Mouse (Mus musculus): Measurements from ENCODE around the gene Ubiad1. TPM values are rescaled to one million over a fixed set of nuclear protein-coding genes. Genes with fewer than 3 reads are reported as not detected.

The Ubiad1 gene
- total RNA-seq, 2 experiments from 2014 or later, result 19.5 to 21.5 TPM

GRCm38 (mm10) chr4:148399437-148400094 lies 45.0 kb downstream of the Ubiad1 start:
- DNase-seq, result no peak

GRCm38 (mm10) chr4:148397531-148398287 lies 46.9 kb downstream of the Ubiad1 start:
- DNase-seq, result no peak

- DNase-seq, result no peak
These were observed 47.5 kb downstream of the Ubiad1 start for GRCm38 (mm10) chr4:148397113-148397512.

- no peak for DNase-seq
These were observed 48.7 kb downstream of the Ubiad1 start for GRCm38 (mm10) chr4:148395875-148396274.

GRCm38 (mm10) chr4:148395198-148395597 lies 49.4 kb downstream of the Ubiad1 start:
- DNase-seq, result no peak

- no peak for DNase-seq
These were observed 52.8 kb downstream of the Ubiad1 start for GRCm38 (mm10) chr4:148391714-148392310.

- DNase-seq, result no peak
These were observed 54.9 kb downstream of the Ubiad1 start for GRCm38 (mm10) chr4:148389635-148390034.

- no peak for DNase-seq
These were observed 55.5 kb downstream of the Ubiad1 start for GRCm38 (mm10) chr4:148389047-148389446.

GRCm38 (mm10) chr4:148385269-148385668 lies 59.3 kb downstream of the Ubiad1 start:
- DNase-seq, result no peak

Other genes with a start within 250 kb of the Ubiad1 start
- under 1 TPM; 0.14 to 0.19 TPM for gene Disp3, start 156.8 kb downstream of the Ubiad1 start, total RNA-seq (2021)
- 10 to 100 TPM; 58.2 to 62.7 TPM for gene Mtor, start 3.8 kb upstream of the Ubiad1 start, total RNA-seq (2021)
- gene Angptl7, start 55.7 kb upstream of the Ubiad1 start, total RNA-seq (2021), result 1 to 10 TPM; 3.9 to 5.6 TPM
- gene Exosc10, start 113.7 kb upstream of the Ubiad1 start, total RNA-seq (2021), result 10 to 100 TPM; 62.4 to 66.2 TPM
- gene Srm, start 146.7 kb upstream of the Ubiad1 start, total RNA-seq (2021), result 10 to 100 TPM; 33.0 to 34.7 TPM
- under 1 TPM in 1 of 2 experiments, not detected in 1; 0.25 TPM for gene Masp2, start 157.8 kb upstream of the Ubiad1 start, total RNA-seq (2021)
- gene Tardbp, start 182.2 kb upstream of the Ubiad1 start, total RNA-seq (2021), result 100 to 1,000 TPM; 198 to 204 TPM
- gene Gm572, start 198.5 kb upstream of the Ubiad1 start, total RNA-seq (2021), result 1 to 10 TPM; 4.1 to 4.9 TPM

Data from heart, postnatal 4 days (tissue).